ENCODE assay signal across 11 mouse cellular contexts in genomic region chr12:41710608-41711007, GRCm38 (mm10).
"Had no signal": no experiment of that assay in that cellular context is flagged by ENCODE, and none has a peak within 500 bp of the region (broad histone marks: within the 10 kb centered on the region; RNA-seq: fewer than 3 reads in every experiment).

No protein-coding gene starts in this region.

- H3K4me2 ChIP-seq: limb, embryonic 15.5 days; liver, embryonic 13.5 days; lung, embryonic 15.5 days; midbrain, embryonic 13.5 days; neural tube, embryonic 15.5 days had no signal

- H3K27me3 ChIP-seq: limb, embryonic 15.5 days; liver, embryonic 13.5 days; lung, embryonic 15.5 days; midbrain, embryonic 13.5 days; neural tube, embryonic 15.5 days had no signal

- H3K9me3 ChIP-seq: limb, embryonic 15.5 days; liver, embryonic 13.5 days; lung, embryonic 15.5 days; midbrain, embryonic 13.5 days; neural tube, embryonic 15.5 days had no signal

- H3K27ac ChIP-seq: limb, embryonic 15.5 days; liver, embryonic 13.5 days; lung, embryonic 15.5 days; midbrain, embryonic 13.5 days; neural tube, embryonic 15.5 days had no signal

- H3K4me1 ChIP-seq: limb, embryonic 15.5 days; liver, embryonic 13.5 days; lung, embryonic 15.5 days; midbrain, embryonic 13.5 days; neural tube, embryonic 15.5 days had no signal

- H3K9ac ChIP-seq: limb, embryonic 15.5 days; liver, embryonic 13.5 days; liver, postnatal 0 days; lung, embryonic 15.5 days; midbrain, embryonic 13.5 days; neural tube, embryonic 15.5 days had no signal

- H3K4me3 ChIP-seq: limb, embryonic 15.5 days; liver, embryonic 13.5 days; lung, embryonic 15.5 days; midbrain, embryonic 13.5 days; myocyte; neural tube, embryonic 15.5 days had no signal

- ATAC-seq: liver, postnatal 0 days; midbrain, embryonic 13.5 days had no signal

- H3K36me3 ChIP-seq: limb, embryonic 15.5 days; liver, embryonic 13.5 days; lung, embryonic 15.5 days; midbrain, embryonic 13.5 days; neural tube, embryonic 15.5 days had no signal

- DNase-seq: kidney, postnatal 14 days; liver, embryonic 13.5 days; liver, postnatal 0 days; right cerebral cortex, adult 18-20 months; right cerebral cortex, postnatal 25 days; thymus, postnatal 36 days had no signal
